Mouse (Mus musculus) liver, adult 2 months (tissue): ENCODE data around the gene Id3.

Experiments
- CTCF ChIP-seq: fragments of 200-500 bp; IDR thresholded peaks from 2 replicates; pipeline ENCODE4 v1.5.1; 2011; ENCODE audit warnings: low read depth, low read length, control low read depth
- POLR2A ChIP-seq: fragments of 200-500 bp; IDR thresholded peaks from 2 replicates; pipeline ENCODE4 v1.6.1; 2011; ENCODE audit warnings: low read length, control low read depth; ENCODE audit not compliant: insufficient read depth; ENCODE audit errors: extremely low read depth

DNA sequence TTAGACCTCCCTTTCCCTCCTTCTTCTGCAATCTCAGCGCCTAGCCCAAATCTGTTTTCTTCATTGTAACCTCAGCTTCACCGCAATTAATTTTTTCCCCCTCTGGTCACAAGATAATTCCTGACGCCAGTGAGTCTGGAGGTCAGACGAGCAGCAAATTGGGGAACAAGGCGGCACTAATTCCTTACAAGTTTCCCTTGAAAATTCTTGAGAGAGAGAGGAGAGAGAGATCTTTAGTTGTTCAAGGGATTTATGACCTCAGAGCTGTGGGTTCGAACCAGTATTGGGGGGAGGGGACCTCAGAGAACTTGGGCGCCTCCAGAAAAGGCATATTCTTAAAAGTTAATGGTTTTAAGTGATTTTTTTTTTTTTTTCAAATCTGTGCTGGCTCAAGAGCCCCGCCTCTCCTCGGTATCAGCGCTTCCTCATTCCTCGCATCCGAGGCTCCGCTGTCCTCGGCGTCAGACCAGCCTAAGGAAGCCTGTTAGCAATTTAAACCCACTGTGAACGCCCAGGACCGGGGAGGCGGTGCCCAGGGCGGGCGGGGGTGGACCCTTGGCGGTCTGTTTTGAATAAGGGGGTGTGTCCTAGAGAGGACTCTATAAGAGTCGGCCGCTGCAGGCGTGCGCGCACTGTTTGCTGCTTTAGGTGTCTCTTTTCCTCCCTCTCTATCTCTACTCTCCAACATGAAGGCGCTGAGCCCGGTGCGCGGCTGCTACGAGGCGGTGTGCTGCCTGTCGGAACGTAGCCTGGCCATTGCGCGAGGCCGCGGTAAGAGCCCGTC lies at the start of gene Id3:
- TF ChIP-seq CTCF (no peak), POLR2A (peak; percentile 98)
